Mouse (Mus musculus): ENCODE results near the gene Plxnc1. TPM values are rescaled to one million over a fixed set of nuclear protein-coding genes. Genes with fewer than 3 reads are reported as not detected.

Gene Plxnc1
- polyA plus RNA-seq, 1 experiment = 16.7 TPM

DNA sequence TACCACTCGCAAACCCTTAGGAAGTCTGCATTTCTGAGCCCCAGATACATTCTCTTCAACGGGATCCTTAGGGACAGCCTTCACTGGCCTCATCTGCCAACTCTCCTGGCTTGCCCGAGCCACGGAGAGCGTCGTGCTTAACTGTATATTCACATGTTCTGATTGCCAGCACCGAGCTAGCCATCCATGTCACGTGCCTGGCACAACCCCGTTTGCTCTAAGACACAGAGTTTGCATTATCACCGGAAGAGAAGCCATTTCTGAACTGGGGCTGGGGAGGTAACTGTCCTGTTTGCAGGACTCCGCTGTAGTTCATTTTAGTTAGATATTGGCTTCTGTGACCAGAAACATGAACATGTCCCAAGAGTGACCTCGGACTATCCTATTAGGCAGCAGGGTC, 21.8 kb downstream of the Plxnc1 start:
- DNase-seq (ENCODE audit: extremely low spot score in 1 of 2, low spot score in 1 of 2) = no peak

DNA sequence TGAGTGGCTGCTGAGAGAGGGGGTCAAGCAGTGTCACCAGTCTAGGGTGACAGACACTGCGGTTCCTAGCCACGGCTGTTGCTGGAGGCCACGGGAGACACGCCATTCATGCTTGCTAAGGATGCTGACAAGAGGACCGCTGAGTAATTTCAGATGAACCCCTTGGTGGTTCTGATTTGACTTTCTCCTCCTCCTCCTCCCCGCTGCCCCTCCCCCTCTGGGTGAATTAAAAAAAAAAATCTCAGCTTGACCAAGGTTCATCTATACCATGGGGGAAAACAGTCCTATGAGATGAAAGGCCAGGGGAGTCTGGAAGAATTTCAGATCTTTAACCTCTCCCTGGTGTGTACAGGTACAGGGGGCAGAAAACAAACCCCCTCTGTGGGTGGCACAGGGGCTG, 22.9 kb downstream of the Plxnc1 start:
- no peak for DNase-seq (ENCODE audit: extremely low spot score in 1 of 2, low spot score in 1 of 2)

DNA sequence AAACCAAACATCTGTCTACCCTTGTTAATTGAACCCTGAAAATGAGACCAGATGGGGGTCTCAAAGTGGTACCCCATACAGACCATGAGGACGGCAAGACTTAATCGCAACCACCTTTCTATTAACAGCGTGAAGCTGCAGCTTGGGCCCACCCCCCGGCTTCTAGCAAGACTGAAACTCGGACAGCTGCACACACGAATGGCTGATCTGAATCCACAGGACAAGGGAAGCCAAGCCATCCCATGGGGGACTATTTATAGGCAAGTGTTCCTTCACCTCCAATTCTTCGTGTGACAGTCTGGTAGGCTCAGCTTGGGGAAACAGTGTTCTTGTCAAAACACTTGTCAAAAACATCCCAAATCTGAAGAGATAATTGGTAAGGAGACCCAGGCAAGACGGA, 24.1 kb downstream of the Plxnc1 start:
- no peak for DNase-seq (ENCODE audit: extremely low spot score in 1 of 2, low spot score in 1 of 2)

DNA sequence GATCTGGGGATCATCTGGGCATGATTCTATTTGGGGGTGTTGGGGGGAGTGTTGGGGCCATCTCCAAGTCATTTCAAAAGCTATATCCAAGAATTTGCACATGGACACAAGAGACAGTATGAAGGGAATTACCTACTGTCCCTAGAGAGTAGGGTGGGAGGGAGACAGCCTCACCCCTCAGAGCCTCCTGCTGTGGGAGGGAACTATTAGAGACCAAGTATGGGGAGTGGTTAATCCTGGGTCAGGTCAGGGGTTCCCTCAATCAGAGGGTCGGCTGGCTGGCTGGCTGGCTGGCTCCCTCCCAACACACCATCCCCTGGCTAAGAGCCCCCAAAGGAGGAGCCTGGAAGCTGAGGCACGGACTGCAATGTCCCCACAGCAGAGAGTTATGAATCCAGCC, 24.7 kb downstream of the Plxnc1 start:
- no peak for DNase-seq (ENCODE audit: extremely low spot score in 1 of 2, low spot score in 1 of 2)

DNA sequence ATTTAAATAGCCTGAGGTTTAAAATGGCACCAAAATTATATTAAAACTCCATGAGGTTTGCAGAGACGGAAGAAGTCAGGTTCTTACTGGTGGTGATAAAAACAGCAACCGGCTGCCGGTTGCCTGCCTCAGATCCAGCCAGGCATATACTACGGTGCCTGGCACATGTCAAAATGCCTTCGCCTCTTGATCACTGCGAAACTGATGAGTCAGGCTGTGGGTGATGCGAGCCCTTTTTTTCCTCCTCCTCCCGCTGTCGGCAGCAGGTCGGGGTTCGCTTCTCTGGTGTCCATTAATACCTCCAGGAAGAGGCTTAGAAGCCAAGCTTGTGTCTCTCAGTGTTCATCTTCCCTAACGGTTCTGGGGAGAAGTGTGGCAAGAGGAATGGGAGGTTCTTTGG, 25.1 kb downstream of the Plxnc1 start:
- peak; percentile 55 to 79 for DNase-seq (ENCODE audit: extremely low spot score in 1 of 2, low spot score in 1 of 2)

DNA sequence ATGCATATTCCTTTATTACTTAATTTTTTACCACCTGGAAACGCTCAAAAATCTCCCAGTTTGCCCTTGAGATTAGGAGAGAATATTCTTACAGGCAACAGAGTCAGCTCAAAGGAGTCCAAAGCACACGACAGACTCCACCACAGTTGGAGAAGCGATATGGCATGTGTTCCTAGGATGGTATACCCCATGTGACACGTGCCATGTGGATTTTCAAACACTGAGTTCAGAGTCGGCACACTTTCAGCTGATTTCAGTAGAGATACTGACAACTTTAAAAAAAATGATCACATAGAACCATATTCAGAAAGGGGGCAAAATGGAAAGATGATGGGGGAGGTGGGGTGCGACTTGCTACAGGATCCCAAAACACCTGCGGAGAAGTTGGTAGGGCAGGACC, 26.0 kb downstream of the Plxnc1 start:
- no peak for DNase-seq (ENCODE audit: extremely low spot score in 1 of 2, low spot score in 1 of 2)

DNA sequence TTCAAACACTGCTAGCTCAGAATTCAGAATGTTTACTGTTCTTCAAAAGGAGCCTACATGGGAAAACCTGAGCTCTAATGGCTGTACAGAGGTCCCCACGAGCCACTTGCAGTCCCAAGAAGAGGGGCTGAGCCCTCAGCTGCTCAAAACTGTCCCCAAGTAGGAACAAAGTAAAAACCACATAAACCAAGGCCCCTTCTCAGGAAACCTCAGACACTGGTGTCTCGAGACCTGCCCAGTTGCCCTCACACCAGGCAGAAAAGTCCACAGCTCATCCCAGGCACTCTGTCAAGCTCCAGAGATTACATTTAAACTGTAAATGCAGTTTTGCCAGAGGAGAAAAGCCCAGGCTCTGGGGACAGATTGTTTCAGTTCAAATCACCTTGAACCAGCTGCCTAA, 26.6 kb downstream of the Plxnc1 start:
- no peak for DNase-seq (ENCODE audit: extremely low spot score in 1 of 2, low spot score in 1 of 2)

DNA sequence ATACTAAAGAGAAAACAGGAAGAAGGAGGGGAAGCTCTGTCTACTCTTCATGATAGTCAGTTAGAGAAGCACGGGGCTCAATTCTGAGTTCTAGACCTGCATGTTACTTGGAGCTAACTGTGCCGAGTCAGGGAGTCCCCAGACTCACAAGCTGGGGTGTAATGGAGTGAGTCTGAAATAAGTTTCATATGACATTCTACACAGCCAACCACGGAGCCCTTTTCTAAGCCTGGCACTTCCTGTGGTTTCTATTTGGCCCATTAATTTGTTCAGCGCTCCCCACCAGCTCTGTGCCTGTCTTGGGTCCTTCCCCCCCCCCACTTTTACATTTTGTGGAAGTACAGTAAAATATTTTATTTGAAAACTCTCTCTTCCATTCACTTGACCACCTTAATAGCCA, 27.3 kb downstream of the Plxnc1 start:
- DNase-seq (ENCODE audit: extremely low spot score in 1 of 2, low spot score in 1 of 2) = no peak

DNA sequence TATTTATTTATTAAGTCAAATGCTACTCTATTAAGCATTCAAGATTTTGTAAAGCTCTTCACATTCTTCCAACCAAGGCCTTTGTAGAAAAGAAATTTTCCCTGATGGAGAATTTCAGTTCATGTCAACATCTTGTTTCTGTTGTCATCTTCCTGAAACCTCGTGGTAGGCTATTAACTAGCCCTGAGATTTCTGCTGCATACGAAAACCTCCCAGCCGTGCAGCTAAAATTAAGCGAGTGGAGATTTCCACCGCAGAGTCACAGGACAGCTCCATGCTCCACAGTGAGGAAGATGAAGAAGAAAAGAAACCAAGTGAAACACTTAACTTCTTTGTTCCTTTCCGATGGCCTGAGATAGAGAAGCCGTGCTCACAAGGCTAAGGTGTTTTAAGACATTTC, 28.0 kb downstream of the Plxnc1 start:
- DNase-seq (ENCODE audit: extremely low spot score in 1 of 2, low spot score in 1 of 2) = no peak

DNA sequence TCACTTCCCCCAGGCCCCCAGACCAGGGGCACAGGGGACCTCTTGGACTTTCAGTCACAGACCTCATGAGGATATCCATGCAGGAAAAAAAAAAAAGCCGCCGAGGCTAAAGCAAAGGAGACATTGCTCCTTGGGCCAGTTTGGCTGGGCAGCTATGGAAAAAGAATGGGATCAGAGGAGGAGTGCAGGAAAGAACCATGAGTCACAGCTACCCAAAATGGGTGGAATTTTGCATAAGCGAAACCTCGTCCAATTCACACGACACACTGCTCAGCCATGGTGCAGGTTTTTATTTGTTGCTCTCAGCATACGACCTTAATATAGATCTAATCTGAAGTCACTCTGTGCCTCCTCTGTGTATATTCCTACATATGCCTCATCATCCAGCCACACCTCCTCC, 28.9 kb downstream of the Plxnc1 start:
- peak in 1 of 2 experiments; percentile 44 for DNase-seq (ENCODE audit: extremely low spot score in 1 of 2, low spot score in 1 of 2)

DNA sequence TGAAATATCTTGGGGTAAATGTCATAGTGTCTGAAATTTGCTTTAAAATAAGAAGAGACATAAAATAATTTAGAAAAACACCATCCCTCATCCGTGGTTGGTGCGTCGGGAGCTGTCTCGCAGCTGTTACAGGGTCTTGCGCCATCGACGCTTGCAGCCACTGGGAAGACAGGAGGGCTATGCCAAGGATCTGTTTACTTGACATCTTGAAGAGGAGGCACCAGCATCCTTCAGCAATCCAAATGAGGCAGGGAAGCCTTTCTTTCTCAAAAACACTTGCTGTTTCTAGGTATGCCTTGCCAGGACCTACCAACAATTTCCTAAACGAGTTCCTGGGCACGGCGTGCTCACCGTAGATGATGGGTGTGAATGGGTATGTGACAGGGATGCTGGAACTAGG, 30.6 kb downstream of the Plxnc1 start:
- no peak for DNase-seq (ENCODE audit: extremely low spot score in 1 of 2, low spot score in 1 of 2)

DNA sequence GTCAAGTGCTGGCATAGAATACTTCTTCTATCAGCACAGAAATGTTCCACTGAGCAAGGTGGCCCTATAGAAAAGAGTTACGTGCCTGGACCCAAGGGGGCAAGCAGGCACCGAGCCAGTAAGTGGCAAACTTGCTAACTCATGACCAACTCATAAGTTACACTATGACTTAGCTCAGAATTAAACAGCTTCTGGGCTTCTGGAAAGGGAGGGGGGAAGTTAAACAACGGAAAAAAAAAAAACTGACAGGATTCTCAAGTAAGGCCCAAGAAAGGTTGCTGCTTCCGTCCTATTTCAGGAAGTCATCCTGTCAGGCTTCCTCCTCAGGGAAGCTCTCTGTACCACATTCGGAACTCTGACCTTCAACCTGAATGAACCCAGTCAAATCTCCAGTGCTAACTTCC, 31.3 kb downstream of the Plxnc1 start:
- no peak for DNase-seq (ENCODE audit: extremely low spot score in 1 of 2, low spot score in 1 of 2)

DNA sequence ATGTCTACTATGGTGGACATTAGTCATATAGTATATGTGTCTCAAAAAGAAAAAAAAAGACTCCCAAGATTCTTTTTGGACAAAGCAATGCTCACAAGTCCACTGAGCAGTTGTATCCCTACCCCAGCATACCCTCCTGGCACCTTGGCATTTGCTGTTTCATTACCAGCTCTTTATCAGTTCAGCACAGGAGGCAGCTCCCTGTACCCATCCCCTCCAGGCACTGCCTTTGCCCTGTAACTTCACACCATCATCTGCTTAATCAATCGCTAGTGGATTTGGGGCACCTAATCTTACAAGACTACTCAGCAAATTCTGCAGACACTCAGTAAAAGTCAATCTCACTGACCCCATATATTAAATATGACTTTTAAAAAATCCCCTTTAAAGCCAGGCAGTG, 32.1 kb downstream of the Plxnc1 start:
- DNase-seq (ENCODE audit: extremely low spot score in 1 of 2, low spot score in 1 of 2) = no peak

DNA sequence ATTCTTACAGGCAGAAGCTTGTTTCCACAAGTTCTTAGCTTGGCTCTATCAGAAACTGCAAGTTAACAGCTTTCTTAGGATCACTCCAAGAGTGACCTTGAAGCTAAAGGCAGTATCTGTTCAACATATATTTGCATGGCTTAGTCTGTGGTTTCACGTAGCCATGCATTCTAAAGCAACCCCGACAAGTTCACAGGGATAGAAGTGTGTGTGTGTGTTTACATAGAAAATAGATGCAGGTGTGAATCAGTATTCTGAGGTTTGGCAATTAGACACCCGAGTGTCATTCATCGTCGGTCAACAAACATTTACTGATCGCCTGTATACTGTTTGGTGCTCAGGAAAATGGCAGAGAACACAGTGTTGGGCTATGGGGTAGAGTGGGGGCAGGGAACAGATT, 33.5 kb downstream of the Plxnc1 start:
- no peak for DNase-seq (ENCODE audit: extremely low spot score in 1 of 2, low spot score in 1 of 2)

DNA sequence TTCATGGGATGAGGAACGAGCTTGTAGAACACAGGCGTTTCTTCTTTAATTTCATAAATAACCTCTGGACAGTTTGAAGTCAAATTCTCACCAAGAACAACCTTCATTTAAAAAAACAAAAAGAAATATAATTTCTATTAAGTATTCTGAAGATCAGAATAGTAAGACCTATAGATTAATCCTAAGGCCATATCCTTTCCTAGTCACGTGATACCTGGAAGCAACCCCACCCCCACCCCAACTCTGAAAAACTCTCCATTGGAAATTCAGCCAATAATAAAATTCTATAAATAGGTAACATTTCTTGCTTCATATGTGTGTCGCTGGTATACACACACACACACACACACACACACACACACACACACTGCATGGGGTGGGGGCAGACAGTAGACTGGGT, 34.1 kb downstream of the Plxnc1 start:
- no peak for DNase-seq (ENCODE audit: extremely low spot score in 1 of 2, low spot score in 1 of 2)

DNA sequence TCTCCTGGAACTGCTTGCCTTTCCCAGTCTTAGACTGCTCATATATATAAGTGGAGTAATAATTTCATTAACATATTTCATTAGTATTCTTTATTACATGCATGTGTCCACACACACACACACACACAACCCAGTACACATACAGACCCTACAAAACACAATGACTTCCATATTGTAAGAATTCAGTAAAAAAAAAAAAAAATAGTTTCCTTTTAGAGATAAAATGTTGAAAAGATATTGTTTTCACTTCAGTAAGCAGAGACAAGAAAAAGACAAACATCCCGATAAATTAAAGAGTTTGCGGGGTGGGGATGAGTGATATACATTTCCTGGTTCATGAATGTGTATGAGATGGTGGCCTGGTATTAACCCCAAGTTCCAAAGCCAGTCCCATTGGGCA, 34.8 kb downstream of the Plxnc1 start:
- no peak for DNase-seq (ENCODE audit: extremely low spot score in 1 of 2, low spot score in 1 of 2)

DNA sequence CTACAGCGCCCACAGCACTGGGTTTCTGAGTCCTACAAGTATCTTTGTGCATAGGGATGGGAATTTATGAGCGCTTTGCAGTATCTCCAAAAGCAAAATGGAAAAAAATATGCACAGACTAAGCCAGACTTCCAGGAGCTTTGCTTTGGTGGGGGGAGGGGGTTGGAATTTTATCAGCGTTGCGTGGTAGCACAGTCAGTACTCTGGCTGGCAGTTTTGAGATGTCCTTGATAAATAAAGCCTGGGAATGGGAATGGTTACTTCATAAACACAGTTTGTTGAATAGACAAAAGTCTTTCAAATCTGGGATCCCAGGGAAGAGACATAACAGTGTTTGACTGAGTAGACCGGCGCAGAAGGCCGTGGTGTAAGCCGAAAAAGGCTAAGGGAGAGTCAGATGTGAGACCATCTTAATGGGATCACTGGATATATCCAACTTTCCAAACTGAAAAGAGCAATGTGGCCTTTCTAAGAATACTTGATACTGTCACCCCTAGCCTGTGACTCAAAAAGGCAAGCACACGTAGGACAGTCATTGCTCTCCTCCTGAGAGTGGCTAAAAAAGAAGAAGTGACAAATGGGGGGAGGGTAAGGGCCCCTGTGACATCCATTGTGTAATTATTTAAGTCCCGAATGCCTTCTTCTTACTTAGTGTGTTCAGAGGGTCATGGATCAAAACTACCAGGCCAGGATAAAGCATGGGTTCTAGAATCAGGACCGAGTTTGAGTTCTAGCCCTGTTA, 35.5 kb downstream of the Plxnc1 start:
- DNase-seq (ENCODE audit: extremely low spot score in 1 of 2, low spot score in 1 of 2) = no peak

DNA sequence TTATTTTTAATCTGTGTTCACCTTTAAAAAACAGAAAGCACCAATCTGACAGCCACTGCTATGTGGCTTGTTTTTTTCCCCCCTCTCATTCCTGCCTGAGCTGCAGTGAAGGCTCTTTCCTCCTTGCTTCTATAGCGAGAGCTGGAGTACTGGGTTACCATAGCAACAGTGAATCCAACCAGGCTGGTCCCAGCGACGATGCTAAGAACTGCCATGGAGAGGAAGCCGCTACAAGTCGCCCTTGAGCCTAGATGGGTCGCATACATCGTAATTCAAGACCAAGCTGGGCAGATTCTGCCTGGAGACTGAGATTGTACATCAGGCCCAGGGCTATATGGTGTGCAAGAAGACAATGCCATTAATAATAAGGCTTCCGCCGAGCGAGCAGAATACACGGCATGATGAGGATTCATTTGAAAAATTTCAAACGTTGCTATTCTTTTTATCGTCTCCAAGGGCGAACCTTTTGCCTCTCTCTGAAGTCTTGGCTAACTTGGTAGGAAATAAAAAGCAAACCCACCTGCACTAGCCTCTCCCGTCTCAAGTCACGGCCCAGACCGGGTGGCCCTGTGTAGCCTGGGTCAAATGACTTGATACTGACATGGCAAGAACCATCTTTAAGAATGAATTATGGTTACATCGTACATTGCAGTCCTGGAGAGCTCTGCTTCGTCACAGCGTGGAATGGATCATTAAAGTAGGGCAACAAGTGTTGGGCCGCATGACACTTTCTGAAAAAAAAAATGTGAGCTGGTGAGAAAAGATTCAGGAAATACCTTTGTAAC, 38.8 kb downstream of the Plxnc1 start:
- DNase-seq (ENCODE audit: extremely low spot score in 1 of 2, low spot score in 1 of 2) = peak; percentile 84 to 88

DNA sequence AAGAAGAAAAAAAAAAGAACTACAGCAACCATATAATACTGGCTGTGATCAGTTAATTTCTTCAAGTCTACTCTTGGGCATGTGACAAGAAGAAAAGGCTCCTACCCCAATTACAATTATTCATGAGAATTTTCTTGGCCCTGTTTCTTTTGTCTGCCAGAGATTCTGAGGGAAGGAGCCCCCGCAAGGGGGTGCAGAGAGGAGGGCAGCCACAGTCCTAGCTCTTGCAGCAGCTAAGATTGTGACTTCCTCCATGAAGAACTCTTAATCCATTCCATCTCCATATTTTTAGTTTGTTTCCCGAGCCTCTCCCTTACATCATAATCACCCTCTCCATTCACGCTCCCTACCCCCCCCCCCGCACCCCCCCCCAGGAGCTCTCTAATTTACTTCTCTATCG, 39.4 kb downstream of the Plxnc1 start:
- DNase-seq (ENCODE audit: extremely low spot score in 1 of 2, low spot score in 1 of 2) = peak; percentile 30 to 69

DNA sequence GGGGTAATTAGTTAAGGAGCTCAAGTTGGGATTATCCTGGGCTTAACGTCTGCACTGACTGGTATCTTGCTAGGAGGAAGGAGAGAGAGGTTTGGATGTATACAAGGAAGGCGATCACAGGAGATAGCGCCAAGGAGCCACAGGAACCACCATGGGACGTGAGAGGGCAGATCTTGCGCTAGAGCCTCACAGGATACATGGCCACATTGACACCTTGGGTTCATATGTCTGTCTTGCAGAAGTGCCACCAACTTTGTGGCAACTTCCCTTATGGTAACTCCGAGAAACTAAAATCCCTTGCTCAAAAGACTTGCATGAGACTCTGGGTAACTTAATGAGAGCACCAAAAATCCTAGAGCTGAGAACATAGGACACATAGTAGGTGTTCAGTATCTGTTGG, 47.7 kb downstream of the Plxnc1 start:
- no peak for DNase-seq (ENCODE audit: extremely low spot score in 1 of 2, low spot score in 1 of 2)

DNA sequence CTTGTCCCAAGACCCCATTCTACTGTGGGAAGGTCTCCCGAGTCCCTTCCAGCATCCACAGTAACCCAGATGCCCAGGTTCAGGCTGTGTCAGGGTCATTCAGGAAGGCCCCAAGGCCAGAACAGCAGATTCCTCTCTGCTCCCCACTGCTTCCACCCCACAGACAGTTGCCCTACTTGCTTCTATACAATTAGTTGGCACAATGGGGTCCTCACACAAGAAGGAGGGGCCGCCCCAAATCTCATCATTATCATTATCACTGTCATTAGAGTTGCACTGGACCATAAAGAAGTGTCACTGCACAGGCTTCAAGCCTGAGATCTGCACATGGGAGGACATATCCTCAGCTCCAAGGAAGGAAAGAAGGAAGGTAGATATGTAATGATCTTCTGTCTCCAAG, 48.3 kb downstream of the Plxnc1 start:
- DNase-seq (ENCODE audit: extremely low spot score in 1 of 2, low spot score in 1 of 2) = no peak

DNA sequence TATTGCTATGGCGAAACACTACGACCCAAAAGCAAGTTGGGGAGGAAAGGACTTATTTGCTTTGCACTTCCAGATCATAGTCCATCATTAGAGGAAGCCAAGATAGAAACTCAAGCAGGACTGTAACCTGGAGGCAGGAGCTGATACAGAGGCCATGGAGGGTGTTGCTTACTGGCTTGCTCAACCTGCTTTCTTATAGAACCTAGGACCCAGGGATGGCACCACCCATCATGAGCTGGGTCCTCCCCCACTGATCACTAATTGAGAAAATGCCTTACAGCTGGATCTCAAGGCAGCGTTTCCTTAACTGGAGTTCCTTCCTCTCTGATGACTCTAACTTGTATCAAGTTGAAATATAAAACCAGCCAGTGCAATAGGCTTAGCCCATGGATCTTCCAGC, 48.8 kb downstream of the Plxnc1 start:
- no peak for DNase-seq (ENCODE audit: extremely low spot score in 1 of 2, low spot score in 1 of 2)

All from frontal cortex, adult 2 months (tissue).